Mouse (Mus musculus): ENCODE results near the gene Gm9999.
A peak's percentile ranks its signal among the peaks of the same experiment; 100 is the strongest.
"Not testable (repeated sequence)": the region's sequence is repeated elsewhere in the genome, so short reads cannot be mapped to it uniquely, and the experiment has no call there.

Gene Gm9999

DNA sequence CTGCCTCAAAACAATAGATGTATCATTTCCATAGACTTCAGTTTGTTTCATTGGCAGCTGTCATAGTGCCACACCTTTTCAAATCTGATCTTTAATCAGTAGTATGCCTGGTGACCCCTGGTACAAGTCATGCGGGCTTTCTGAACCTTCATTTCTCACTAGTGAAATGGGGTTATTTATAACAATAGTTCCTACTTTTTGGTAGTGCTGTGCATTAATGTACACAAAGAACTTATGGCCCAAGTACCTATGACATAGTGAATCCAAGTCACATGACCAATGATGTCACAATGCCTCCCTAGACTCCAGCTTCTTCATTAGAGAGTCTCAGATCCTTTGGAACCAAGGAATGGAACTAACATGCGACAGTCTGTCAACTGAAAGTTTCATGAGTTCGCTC lies at the start of gene Gm9999:
Gene Gm9999 (plus strand): TSS at position 301 of the 400 bp plus-strand sequence.
- no peak for DNase-seq (ENCODE audit: low spot score in 2 of 2)

DNA sequence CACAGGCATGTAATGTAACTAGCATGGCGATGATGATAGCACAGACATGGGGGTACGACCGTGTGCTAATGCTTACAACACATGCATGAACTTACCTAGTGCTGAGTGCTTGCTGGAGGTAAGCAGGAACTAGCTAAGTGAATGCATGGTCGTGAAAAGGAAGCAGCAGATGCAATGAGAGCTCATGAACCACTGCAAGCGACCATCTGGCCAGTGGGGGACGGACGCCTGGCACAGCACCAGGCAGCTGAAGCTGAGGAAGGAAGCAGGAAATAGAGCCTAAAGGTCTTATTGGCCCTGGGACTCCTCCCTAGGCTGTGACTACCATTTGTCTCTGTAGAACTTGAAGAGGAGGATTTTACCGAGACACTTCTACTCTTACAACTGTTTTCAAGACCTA lies 48.6 kb upstream of the Gm9999 start:
- no peak for DNase-seq (ENCODE audit: low spot score in 2 of 2)

DNA sequence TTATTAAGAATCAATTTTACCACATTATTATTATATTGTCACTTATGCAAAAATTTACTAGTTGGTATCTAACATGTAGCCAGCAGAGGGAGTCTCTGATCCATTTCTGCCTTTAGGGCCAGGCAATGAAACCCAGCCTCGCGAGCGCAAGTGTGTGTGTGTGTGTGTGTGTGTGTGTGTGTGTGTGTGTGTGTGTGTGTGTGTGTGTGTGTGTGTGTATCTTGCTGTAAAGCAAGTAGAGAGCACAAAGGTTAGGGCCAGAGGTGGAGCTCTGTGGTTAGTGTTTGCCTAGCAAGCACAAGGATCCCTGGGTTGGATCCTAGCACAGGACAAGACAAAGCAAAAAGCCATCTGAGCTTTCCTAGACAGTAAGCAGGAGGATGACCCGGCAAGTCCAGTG lies 47.5 kb upstream of the Gm9999 start:
- DNase-seq (ENCODE audit: low spot score in 2 of 2): no peak

DNA sequence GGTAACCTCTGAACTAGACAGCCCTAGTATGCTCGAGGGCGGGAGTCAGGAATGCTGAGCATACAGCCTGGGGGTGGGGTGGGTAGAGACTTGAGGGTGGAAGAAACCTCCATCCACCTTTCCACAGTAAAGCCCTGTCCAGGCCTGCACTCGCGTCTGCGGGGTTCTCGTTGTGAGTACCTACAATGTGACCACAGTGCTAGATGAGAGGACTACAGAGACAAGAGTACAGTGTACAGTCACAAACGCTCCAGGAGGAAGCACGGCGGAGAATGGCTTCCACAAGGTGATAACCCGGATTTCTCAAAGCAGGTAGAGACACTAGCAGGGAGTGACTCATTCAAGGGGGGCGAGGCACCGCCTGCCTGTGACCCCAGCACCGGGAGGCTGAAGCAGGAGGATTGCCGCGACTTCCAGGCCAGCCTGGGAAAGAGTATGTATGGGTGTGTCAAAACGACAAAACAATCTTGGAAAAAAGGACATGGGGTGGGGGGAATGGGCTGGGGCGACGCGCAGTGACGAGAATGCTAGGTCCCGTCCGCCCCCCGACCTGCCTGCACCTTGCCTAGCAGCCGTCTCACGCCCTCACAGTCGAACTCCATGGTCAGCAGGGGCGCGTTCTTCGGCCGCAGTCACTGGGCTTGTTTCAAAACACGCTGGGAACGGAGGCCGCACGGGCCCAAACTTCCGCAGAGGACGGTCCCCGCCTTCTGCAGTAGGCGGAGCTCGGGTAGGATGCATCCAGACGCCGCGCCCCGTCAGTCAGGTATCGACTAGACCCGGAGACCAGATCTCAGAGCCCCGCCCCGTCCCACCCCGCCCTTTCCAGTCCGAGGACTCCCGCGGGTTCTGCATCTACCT lies 25.3 kb upstream of the Gm9999 start, which contains the start of gene Uevld:
Gene Uevld (minus strand): TSS at position 697 of the 861 bp plus-strand sequence.
- peak; percentile 87 to 91 for DNase-seq (ENCODE audit: low spot score in 2 of 2)

DNA sequence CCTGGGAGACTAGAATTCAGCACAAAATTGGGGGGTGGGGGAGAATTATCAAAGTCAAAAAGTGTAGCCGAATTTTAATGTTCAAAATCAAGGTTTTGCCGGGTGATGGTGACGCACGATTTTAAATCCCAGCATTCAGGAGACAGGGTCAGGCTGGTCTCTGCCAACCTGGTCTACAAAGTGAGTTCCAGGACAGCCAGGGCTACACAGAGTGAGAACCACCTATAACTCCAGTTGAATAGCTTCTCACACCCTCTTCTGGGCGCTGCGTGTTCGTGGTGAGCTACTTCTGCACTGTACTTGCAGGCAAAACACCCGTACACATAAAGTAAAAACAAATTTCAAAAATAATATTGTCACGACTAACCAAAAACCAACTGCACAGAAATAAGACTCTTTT lies 24.5 kb upstream of the Gm9999 start:
- DNase-seq (ENCODE audit: low spot score in 2 of 2): no peak

DNA sequence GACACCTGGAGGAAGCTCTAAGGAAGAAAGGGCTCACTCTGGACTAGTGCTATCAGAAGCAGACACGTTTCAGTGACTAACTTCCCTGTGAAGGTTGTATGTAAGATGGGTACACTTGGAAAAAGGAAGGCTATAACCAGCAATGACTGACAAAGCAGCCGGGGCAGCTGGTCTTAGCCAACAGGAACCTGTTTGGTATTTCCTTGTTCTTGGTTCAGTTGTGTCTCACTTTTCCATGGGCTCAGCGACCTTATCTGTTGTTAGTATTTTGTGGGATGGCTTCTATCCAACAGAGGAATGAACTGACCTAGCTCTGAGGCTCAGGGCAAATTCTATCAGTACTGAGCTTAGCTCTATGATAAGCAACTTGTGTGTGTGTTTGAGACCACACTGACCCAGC lies 22.4 kb upstream of the Gm9999 start:
- DNase-seq (ENCODE audit: low spot score in 2 of 2): no peak

DNA sequence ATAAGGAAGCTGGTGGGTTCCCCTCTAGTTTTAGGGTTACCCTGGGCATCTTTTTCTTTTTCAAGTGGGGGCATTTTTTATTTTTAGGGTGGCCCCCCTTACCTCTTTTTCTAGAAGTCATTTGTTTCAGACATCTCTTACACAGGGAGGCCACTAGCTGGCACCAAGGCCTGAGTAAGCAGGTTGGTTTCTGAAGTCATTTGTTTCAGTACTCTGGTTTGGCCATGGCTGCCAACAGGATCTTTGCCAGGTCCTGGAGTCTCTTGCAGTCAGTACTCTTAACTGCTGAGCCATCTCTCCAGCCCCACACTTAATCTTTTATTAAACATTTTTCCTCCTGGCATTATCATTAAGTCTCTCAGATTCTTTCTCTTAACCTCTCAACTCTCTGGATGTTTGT lies 21.2 kb upstream of the Gm9999 start:
- DNase-seq (ENCODE audit: low spot score in 2 of 2): no peak

DNA sequence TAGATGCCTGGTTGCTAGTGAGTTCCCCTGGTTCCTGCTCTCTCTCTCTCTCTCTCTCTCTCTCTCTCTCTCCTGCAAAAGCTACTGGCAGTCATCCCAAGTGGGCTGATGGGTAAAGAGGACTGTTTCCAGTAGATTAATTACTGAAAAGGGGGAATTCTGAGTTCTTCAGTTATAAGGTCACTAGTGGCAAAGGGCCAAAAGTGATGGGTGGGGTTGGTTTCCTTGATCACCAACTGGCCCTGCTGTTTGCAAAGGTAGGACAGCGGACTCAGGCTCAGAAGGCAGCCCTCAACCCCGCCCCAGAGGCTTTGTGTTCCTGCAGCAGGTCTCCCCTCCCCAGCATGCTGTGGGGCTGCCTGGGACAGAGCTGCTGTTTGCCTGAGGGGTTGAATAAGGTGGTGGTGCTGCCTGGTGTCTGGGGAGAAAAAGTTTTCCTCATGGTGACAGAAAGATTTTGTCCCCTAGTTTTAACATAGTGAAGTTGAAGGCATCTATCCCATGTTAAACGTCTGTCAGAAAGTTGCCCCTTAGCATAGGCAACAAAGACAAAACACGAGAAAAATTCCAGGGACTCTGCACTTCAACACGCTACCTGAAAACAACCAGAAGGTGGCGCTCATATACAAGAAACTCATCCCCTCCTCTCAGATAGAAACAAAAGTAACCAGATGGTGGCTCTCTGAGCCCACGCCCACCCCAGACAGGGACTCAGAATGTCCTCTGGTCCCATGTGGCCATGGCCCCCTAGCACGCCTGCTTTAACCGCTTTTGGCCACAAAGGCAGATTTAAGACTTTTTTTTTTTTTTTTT lies 20.4 kb upstream of the Gm9999 start:
- DNase-seq (ENCODE audit: low spot score in 2 of 2): peak; percentile 55 to 74

DNA sequence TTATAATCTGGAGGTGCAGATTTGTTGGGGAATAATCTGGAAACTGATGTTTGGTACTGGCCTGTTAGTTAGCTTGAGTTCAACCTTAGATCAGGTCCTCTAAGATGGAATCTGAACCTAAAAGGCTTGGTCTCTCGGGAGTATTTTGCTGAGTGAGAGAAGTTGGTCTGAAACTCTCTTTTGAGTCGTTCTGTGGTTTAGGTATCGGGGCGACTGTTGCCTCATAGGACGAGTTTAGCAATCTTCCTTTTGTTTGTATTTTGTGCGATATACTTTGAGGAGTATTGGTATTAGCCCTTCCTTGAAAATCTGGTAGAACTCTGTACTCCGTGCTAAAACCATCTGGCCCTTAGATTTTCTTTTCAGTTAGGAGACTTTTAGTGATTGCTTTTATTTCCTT lies 19.3 kb upstream of the Gm9999 start:
- DNase-seq (ENCODE audit: low spot score in 2 of 2): no peak

DNA sequence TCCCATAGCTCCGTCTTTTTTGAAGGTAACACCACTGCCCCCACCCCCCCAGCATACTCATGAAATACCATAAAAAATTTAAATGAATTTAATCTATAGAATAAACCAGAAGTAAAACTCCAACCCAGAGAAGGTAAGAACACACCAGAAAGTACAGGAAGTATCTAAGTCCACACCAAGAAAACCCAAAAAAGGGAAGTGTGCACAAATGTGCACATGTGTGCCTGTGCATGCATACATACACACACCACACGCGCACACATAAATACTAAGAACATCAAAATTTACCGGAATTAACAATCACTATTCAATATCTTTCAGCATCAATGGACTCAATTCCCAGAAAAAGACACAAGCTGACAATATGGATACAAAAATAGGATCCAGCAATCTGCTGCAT lies 13.5 kb upstream of the Gm9999 start:
- DNase-seq (ENCODE audit: low spot score in 2 of 2): no peak

DNA sequence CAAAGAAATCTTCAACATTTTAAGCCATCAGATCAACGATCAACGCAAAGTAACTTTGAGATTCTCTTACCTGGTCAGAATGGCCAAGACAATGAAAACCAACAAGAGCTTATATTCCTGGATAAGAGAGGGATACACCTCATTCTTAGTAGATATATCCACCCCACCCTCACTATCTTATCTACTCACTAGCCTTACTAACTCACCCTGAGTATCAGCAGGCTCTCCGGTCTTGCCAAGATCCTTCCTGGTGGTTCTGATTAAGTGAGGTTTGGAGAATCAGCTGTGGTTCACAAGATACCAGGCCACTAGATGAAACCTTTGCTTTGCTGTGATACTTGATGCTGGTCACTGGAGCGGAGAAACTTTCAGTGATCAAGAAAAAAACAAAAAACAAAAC lies 8.7 kb upstream of the Gm9999 start:
- no peak for DNase-seq (ENCODE audit: low spot score in 2 of 2)

DNA sequence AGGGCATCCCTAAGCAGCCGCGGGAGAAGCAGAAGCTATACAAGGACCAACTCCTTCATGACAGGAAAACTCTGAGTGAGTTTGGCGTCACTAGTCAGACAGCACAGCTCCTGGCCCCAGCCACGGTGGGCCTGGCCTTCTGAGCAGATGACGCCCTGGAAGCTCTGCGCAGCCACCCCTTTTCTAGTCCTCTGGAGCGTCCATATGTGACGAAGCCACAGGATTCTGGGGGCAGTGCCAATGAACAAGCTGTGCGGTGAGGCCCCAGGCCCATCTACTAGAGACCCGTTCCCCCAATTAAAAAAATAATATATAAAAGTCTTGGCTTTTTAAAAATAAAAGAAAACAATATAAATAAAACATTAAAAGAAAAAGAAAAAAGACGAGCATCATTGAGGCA lies 7.9 kb upstream of the Gm9999 start:
- DNase-seq (ENCODE audit: low spot score in 2 of 2): no peak

DNA sequence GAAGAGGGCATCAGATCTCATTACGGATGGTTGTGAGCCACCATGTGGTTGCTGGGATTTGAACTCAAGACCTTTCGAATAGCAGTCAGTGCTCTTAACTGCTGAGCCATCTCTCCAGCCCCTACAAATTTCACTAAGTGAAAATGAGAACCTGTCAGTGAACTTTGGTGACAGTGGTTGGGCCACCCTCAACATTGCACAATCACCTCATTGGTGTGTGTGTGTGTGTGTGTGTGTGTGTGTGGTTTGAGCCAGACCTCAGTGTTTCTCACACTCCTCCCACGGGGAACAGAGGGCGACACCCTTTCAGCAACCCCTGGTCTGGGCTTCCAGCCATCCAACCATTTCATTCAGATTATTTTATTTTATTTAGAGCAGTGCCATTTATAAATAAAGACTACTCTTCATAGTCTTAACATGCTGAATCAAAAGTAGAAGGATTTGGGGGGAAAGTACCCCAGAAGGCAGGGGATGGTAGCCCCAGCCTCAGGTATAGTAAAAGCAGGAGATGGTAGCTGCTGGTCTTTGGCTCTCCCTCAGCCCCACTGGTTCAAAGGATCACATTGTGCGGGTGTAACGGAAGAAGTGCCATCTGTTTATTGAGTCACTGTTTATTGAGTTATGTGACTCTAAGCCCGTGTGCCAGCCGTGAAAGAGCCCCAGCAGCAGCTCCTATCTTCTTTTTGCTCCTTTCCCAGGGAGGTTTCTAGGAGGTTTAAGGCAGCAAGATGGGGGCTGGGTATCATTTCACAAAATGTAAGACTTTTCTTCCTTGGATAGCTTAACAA lies 2.5 kb downstream of the Gm9999 start:
- peak; percentile 4 to 27 for DNase-seq (ENCODE audit: low spot score in 2 of 2)

DNA sequence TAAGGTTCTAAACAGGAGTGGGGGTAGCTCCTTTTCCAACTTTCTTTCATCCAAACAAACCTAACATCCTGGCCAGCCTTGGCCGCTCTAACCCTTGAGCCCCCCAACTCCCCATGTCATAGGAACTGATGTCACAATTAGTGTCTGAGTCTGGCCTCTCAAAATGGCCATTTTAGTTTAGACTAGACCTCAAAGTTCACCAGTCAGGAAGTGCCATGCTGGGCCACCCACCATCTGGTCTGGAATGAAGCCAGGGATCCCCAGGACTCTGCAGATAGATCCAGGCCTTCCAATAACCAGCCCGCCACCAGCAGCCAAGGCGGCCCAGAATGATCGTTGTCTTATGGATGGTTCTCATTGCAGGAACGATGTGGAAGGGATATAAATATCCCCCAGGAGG lies 3.3 kb downstream of the Gm9999 start:
- no peak for DNase-seq (ENCODE audit: low spot score in 2 of 2)

DNA sequence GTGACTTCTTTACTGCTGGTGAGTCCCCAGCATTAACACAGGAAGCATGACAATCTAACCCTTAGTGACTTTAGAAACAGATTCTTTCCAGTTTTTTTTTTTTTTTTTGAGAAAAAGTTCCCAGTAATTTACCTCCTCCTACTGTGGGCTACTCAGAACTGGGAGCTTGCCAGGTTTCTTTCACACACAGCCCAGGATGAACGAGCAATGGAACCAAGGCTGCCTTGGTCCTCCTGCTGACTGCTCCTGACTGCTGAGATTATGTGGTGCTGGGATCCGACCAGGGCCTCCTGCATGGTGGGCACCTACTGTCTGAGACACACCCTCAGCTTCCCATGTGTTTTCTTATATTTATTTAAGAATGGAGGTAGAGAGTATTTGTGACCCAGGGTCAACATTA lies 3.7 kb downstream of the Gm9999 start:
- DNase-seq (ENCODE audit: low spot score in 2 of 2): no peak

DNA sequence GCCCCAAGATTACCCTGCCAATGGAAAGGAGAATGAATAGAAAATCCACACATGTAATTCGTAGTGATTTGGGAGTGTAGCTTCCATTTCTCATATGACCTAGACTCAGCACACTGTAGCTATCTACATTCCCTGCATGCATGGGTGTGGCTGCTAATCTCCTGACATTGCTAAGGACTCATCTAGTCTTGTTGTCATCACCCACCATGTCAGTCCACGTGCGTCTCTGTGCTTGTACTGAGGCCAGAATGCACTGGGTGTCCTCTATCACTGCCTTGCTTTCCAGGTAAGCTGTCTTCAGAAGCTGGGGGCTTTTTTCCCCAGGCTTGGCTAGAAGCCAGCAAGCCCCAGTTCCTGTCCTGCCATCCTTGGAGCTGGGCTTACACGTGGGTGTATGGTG lies 6.0 kb downstream of the Gm9999 start:
- not testable (repeated sequence) for DNase-seq (ENCODE audit: low spot score in 2 of 2)

DNA sequence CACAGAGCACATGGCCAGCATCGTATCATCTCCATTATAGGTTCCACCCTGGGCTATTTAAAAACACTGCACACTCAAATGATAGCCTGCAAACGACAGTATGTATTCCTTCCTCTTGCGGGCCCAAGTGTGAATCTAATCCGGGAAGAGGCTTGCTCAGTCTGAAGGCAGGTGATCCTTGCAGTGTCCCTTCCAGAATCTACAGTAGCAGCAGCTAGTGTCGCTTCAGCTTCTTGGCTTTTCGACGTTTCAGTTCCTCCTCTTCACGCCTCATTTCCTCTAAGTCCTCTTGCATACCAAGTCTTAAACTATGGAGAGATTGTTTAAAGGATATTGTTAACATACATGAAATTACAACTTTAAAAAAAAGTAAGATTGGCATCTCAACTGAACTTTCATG lies 9.7 kb downstream of the Gm9999 start:
- DNase-seq (ENCODE audit: low spot score in 2 of 2): peak; percentile 14 to 27

DNA sequence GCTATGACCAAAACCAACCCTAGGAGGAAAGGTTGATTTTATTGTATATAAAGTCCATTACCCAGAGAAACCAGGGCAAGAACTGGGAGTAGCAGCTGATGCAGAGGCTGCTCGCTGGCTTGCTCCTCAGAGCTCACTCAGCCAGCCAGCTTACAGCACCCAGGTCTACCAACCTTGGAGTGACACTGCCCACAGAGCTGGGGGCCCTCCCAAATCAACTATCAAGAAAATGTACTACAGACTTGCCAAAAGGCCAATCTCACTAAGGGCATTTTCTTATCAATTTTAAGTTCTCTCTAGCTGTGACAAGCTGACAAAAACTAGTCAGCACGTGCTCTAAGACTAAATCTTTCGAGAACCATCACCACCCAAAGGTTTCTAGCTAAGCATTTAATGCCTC lies 12.2 kb downstream of the Gm9999 start:
- DNase-seq (ENCODE audit: low spot score in 2 of 2): no peak

DNA sequence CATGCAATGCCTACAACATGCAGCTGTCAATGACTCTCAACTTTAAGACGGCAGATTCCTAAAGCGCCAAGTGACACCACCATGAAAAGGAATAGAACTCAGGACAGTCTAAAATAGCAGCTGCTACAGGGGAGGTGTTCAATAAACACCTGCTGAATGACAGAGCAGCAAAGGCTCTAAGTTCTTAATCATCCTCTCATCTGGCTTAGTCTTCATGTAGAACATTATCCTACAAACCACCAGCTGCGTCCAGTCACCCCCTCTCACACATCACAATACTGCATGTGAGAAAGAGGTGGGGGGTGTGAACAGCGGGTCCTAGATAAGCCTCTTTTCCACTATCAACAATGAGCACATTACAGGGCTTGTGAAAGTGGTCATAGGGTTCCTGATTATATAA lies 13.6 kb downstream of the Gm9999 start:
- DNase-seq (ENCODE audit: low spot score in 2 of 2): no peak

DNA sequence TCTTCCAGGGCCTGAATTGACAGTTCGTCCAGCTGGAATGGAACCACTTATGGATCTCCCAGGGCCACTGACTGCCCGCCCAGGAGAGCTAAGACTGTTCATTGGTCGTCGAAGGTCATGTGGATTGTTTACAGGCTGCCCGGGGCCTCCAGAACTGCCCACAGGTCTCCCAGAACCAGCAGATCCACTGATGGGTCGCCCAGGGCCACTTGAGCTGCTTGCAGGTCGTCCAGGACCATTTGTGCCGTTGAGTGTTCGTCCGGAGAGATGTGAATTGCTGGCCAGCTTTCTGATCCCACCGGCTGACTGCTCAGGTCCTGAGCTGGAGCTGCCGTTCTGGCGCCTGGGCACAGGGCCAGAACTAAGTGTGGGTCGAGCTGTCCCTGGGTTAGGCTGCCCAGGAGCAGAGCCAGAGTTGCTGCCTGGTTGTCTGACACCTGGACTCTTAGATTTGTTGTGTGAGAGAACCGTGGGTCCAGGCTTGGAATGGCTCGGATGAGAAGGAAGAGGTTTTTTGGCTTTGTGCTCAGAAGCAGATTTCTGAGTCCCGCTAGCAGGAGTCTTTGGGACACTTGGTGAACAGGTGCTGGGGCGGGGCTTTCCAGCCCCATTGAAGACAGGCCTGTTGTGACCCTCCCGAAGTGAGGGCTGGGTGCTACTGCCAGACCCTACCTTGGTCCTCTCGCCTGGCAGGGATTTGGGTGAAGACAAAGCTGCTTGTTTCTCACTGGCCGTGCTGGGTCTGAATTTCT lies 14.4 kb downstream of the Gm9999 start:
- DNase-seq (ENCODE audit: low spot score in 2 of 2): no peak

DNA sequence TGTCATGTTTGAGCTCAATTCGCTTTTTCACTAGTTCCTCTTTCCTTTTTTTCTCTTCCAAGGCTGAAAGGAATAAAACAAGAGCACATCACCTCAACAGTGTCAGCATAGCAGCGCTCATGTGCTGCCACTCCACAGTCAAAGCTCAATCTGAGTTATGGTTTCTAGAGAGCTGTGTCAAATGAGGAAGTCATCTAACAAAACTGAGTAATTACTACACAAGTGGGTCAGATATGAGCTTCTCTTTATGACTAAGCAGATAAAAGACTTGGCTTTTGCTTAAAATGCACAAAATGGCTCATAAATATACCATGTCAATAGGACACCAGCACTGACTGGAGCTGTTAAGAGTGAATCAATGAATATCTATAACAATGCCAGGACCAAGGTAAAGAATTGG lies 15.6 kb downstream of the Gm9999 start:
- no peak for DNase-seq (ENCODE audit: low spot score in 2 of 2)

Measured in spleen, postnatal 36 days (tissue).